Mouse (Mus musculus) thymus, adult 18-20 months (tissue): ENCODE data around the gene Ccdc194.

Experiments
- DNase-seq, 2 experiments: peaks; one replicate each; pipeline ENCODE4 v3.0.0; 2022; ENCODE audit warnings: mixed read lengths in 2 of 2

Ccdc194 gene

DNA sequence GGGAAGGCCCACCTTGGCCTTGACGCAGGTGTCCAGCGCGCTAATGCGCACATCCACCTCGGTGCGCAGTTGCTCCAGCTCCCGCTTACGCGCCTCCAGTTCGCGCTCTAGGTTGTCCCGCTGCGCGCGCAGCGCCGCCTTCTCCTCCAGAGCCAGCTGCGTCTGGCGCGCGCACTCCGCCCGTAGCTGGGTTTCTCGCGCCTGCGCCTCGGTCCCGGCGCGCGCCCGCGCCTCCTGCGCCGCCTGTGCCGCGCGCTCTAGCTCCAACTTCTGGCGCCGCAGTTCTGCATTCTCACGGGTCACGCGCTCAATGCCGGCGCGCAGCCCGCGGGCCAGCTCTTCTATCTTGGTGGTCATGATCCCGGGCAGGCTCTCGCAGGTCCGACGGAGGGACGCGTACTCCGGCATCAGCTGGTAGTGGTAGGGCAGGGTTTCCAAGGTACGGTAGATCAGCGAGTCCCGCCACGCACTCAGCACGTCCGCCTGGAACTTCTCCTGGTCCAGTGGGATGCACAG, 17.9 kb downstream of the Ccdc194 start:
- no peak for DNase-seq

DNA sequence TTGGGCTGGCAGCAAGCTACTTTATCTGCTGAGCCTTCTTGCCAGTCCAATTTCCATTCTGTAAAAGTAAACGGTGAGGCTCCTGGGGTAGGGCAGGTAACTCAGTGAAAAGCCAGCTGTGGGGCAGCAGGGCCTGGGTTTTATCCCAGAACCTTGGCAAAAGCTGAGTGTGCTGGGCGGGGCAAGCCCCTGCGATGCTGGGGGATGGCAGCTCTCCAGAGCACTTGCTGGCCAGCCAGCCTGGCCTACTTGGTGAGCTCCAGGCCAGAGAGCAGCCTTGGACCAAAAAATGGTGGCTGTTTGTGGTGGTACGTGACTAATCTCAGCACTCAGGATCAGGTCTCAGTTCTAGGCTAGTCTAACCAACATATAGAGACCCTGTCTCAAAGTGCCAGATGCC, 19.5 kb downstream of the Ccdc194 start:
- DNase-seq = no peak

DNA sequence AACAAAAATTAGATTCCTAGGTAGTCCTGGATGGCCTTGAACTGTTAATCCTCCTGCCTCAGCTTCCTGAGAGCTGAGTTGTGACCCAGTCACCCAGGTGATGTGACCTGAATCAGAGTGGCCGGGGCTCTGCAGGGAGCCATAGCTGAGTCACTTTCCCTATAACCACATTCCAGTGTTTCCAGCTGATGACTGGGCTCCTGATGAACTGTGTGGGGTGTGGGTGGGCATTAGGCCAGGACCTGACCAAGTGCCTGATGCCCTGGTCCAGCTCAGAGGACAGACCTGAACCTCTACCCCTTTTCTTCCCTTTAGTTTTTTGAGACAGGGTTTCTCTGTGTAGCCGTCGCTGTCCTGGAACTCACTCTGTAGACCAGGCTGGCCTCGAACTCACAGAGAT, 20.2 kb downstream of the Ccdc194 start:
- DNase-seq = no peak

- no peak for DNase-seq
Measured at GRCm38 (mm10) chr8:71504349-71504748, 21.2 kb downstream of the Ccdc194 start.

DNA sequence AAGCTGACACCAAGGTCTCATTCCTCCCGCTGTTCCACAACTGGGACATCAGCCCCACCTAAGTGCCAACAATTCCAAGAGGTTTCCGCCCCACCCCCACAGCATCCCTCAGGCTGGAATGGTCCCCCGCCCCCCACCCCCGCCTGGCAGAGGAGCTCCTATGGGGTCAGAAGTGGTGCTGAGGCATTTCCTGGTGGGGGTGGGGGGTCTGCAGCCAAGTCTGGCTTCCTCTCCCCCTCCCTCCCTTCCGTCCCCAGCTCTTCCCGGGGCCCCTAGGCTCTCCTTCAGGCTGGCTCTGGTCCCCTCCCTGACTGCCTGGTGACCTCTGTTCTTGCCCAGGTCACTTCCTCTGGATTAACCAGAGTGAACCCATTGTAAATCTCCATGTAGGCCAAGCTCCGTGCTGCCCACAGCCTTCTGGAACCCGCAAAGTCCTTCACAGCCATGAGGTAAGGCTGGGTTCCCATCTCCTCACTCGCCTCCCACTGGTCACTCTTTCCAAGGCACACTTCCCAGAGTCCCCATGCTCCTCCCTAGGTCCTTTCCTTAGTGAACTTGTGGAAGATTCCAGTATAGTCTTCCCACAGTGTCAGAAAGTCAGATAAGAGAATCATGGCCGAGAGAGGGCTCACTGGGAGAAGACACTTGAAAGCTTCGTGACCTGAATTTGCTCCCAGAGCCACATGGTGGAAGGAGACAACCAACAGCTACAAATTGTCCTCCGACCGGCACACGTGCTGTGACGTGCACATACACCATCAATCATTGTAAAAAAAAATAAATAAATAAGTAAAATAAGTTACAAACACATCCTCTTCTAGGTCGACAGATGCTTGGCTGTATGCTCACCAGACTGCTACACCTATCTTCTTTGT, 26.5 kb downstream of the Ccdc194 start:
- DNase-seq = no peak

GRCm38 (mm10) chr8:71497881-71498501, 27.5 kb downstream of the Ccdc194 start:
- no peak for DNase-seq

GRCm38 (mm10) chr8:71497077-71497645, 28.4 kb downstream of the Ccdc194 start:
- no peak for DNase-seq

DNA sequence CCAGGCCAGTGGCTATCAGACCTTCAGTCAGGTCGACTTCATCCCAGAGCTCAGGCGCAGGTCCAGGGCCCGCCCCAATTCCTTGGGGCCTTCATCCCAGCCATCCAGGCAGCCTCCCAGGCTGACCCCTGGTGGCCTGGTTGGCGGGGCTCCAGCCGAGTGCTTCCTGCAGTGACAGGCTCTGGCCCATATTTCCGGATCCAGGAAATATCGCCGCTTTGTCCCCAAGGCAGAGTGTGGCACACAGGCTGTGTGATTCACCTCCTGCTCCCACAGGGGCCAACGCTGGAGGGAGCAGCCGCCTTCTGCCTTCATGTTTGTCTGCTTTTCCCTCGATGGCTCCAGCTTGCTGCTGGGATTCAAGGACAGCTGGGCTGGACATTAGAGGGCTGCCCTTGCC, 29.0 kb downstream of the Ccdc194 start:
- no peak for DNase-seq

DNA sequence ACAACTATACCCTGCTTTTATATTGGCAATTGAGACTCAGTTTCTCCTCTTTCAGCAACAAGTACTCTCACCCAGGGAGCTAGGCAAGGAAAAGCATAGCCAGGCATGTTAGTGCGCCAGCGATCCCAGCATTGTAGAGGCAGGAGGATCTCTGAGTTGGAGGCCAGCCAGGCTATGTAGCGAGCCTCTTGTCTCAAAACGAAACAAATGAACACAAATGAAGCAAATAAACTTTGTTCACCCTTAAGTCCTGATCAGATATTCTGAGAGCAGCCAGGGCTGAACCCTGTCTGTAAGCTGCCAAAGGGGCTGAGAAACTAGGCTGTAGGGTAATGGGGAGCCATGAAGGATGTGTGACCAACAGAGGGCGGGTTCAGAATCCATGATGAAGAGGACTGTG, 29.7 kb downstream of the Ccdc194 start:
- DNase-seq = no peak

DNA sequence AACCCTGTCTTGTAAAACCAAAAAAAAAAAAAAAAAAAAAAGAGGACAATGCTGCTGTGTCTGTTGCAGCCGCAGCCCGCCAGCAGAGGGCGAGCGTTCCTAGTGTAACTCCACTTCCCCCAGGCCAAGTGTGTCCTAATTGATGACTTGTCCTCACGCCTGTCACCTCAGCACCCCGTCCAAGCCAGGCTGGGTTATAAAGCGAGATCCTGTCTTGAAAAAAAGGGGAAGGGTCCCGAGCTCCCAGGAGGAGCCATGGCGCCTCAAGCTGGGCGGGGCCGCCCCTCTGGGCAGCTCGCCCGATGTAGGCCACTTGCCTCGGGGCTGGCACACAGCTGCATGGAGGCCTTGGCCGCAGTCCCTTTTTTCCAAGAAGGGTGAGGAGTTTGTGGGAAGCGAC, 30.5 kb downstream of the Ccdc194 start:
- peak; percentile 49 to 54 for DNase-seq

- DNase-seq = peak; percentile 68 to 84
Measured at GRCm38 (mm10) chr8:71488454-71488853, 37.1 kb downstream of the Ccdc194 start.

DNA sequence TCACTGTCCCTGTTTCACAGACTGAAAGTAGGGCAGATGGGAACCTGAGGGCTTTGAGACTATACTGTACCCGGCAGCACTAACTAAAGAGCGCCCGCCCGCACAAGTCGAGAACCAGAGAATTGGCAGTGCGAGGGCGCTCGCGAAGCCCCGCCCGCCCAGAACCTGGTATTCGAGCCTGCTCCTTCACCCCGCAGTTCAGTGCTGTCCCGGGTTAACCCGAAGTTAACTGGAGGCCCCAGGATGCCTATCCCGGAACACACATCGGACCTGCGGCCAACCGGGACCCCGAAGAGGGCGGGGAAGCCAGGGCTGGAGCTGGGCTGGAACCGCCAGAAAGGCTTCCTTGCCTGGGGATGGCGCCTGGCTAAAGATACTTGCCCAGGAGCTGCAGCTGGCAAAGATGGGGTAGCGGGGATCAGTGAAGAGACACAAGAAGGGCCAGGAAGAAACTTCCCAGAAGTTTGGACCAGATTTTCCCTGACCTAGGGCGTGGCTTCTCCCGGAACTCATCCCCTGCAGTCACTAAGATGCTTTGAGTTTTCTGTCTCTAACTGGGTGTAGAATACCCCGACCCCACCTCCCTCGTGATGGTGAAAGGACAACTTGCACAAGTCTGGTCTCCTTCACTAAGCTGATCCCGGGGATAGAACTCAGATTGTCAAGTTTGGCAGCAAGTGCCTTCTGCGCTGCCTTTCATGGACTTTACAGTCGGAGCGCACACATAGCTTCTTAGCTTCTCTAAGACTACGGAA, 37.6 kb downstream of the Ccdc194 start, which contains the start of gene Gtpbp3:
TSS of gene Gtpbp3 (plus strand) at position 413 of the 755 bp plus-strand sequence.
- peak; percentile 66 to 76 for DNase-seq

DNA sequence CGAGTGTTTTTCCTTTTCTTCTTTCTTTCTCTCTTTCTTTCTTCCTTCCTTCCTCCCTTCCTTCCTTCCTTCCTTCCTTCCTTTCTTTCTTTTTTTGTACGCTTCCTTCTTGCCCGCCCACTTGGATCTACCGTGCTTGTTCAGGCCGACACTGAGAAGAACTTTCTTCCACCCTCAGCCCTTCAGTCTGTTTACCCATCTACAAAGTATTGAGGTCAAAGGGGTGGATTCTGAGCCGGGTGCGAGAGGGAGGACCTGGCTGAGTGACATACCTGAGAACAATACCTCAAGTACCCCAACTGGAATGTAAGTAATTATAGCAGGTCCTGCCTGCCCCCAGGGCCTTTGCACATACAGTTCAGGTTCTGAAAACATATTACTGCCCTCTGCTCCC, 39.4 kb downstream of the Ccdc194 start:
- no peak for DNase-seq

DNA sequence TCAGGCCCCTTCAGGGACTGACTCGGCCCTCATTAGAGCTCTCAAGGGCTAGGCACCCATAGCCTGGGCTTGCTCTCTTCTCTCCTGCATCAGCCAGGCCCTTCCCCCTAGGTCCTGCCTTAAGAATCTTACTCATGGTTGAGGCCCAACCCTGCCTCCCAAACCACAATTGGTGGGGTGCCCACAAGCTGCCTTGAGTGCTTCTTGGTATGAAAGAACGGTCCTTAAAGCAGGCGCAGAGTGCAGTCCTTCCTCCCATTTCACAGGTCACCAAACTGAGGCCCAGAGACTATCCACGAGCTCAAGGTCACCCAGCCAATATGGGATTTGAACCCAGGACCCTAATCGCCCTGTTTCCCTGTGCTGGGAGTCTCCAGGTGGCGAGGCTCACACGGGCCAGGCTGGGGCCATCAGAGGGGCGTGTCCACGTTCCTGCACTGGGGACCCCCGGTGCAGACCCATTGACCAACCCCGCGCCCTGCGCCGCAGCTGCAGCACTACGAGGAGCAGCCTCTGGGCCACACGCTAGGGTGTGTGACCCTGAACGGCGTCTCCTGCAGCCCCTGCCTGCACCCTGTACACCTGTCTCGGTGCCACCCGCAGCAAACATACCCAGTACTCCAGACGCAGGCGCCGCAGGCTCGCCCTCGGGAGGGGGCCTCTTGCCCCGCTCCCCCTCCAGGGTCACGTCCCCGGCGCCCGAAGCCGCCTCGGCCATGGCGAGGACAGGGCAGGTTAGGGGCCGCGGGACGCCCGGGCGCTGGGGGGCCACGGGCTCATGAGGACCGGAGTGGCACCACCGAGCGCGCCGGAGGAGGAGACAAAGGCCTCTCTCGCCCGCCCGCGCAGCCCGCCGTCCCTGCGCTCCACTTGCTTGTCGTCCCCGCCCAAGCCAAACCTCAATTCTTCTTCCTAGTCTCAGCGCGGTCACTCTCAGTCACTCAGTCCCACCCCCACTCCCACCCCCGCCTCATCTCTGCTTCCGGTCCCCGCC, 40.1 kb downstream of the Ccdc194 start, which contains the start of gene Ano8:
TSS of gene Ano8 (minus strand) at position 822 of the 994 bp plus-strand sequence.
- peak; percentile 70 to 78 for DNase-seq

DNA sequence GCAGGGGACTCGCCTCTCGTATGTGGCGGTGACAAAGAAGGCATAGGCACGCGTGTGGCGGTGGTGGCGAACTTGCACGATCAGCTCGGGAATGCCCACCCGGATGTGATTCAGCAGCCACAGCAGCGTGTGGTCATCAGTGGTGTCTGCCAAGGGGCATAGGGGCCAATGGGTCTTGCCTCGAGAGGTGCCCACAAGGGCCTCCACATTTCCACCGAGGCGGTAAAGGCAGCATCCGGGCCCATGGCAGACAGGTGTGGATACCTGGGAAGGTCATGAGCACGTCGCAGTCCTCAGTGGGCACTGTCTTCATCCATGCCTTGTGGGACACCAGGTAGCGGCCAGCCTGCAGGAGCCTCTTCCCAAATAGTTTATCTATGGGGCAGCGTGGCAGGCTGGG, 40.8 kb downstream of the Ccdc194 start:
- no peak for DNase-seq

DNA sequence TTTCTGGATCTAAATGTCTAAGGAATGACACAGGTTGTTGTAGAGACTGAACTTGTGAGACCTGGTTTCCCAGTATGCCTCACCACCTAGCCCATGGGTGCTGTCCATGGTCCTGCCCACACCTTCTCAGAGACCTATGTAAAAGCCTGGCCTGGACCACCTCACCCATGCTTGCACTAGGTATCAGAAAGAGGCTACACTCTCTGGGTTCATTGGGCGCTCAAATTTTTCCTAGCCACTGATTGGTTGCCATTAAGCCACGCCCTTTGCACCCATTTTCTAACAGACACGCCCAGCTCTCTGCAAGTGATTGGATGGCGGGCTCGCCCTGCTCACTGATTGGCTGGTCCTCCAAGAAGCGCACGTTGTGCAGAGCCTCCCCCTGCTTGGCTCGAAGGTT, 41.6 kb downstream of the Ccdc194 start:
- no peak for DNase-seq

DNA sequence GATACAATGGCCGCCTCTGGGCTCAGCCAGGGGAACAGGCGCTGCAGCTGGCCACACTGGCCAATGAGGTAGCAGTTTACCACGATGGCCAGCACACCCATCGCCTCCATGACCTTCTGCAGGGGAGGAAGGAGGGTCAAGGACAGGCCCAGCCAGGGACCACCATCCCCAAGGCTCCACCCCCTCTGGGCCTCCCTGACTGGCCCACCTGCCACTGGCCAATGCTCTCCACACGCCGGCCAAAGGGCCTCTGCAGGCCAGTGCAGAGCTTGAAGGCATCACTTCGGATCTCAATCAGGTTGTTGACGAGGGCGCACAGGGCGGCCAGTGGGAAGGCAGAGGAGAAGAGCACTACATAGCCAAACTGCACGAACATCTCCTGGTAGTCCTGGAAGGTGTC, 46.6 kb downstream of the Ccdc194 start:
- no peak for DNase-seq

DNA sequence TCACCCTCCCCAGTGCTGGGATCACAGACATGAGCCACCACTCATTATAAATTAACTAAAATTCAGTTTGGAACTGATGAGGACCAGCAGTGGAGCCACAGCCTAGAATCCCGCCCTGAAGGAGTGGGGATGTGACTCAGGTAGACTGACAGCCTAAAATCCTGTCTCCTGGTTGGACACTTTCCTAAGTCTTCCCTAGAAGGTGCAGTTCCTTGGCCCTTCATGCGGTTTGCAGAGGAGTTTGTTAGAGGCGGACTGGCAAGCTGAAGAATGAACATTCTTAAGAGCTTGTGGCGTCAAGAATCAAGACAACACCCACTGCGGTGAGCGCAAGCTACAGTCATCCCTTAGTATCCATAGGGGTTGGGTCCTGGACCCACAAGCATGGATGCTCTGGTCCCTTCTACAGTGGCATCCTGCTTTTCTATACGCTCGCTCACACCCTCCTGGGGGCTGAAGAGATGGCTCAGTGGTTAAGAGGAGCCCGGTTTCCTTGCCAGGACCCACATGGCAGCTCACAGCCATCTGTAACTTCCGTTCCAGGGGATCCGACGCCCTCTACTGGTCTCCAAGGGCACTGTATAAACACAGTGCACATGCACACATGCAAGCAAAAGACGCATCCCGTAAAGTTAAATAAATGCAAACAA, 48.2 kb downstream of the Ccdc194 start:
- no peak for DNase-seq

DNA sequence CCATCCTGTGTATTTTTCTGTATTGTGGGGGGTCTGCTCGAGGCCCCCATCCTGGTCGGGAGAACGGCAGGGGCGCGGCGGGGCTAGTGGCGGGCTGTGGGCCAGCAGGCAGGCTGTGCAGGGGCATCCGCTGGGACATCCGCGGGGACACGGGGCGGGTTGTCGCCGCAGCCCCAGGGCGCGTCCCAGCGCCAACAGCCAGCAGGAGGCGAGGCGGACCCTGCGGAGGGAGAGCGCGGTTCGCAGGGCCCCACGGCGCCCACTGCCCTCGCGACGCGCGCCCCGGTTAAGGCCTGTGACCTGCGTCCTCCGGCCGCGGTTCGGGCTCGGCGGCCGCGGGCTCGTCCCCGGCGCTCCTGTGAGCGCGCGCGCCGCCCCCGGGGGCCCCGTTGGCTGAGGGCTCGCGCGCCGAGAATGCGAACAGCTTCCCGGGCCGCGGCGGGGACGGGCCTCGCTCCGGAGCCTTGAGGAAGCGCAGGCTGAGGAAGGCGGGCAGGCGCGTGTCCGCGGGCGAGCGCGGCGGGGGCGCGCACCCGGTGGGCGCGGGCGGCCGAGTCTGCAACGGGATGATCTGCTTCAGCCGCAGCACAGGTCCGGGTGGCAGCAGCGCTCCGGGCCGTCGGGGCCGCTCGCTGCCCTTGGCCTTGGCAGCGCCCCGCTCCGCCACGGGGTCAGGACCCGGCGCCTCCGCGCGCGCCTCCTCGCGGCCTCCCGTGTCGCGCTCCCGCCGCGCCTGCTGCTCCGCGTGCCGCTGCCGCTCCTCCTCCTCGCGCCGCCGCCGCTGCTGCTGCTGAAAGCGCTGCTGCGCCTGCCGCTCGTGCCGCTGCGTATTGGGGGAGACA, 49.2 kb downstream of the Ccdc194 start:
- peak; percentile 64 to 71 for DNase-seq

DNA sequence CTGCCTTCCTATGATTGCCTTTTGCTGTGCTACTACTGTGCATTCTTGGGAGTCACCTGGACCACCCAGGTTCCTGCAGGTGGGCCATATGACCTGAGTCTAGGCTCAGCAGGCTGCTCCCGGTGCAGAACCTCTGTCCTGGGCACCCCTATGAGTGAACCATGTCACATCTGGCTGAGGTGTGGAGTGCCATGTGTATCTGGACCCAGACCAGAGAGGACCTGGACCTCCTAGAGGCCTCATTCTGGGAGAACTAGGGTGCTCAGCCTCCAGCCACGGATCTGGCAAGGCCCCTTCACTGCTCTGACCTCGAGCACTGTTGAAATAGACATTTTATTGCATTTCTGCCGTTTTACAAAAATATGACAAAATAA, 49.8 kb downstream of the Ccdc194 start:
- DNase-seq = no peak
